In genomic region chr4:124395966-124396395, GRCm38 (mm10) we compare ENCODE assay signal across 21 mouse cellular contexts.
DNase-seq lines count a peak whose midpoint lies in the region; ATAC-seq and TF ChIP-seq lines count a peak whose summit lies in the region.
"Had no signal": no experiment of that assay in that cellular context is flagged by ENCODE, and none has a peak within 500 bp of the region (broad histone marks: within the 10 kb centered on the region; RNA-seq: fewer than 3 reads in every experiment).

No protein-coding gene starts in this region.

- no peaks in the 10 kb centered on the region for H3K9me3 ChIP-seq in forebrain, embryonic 13.5 days (replicated peaks)
- H3K9me3 ChIP-seq in forebrain, embryonic 12.5 days, result no peaks in the 10 kb centered on the region
- H3K9me3 ChIP-seq in heart, embryonic 12.5 days (replicated peaks), result no peaks in the 10 kb centered on the region
- H3K9me3 ChIP-seq in heart, postnatal 0 days (replicated peaks; ENCODE audit: control insufficient read depth, low read length), result no peaks in the 10 kb centered on the region
- no peaks in the 10 kb centered on the region for H3K9me3 ChIP-seq in hindbrain, embryonic 13.5 days
- H3K9me3 ChIP-seq: embryonic facial prominence, embryonic 15.5 days; forebrain, embryonic 10.5 days; hindbrain, embryonic 12.5 days; intestine, embryonic 15.5 days; kidney, embryonic 15.5 days had no signal

- H3K9ac ChIP-seq in forebrain, embryonic 13.5 days, result no peak overlapping the region
- no peak overlapping the region for H3K9ac ChIP-seq in forebrain, embryonic 12.5 days
- no peak overlapping the region for H3K9ac ChIP-seq in heart, adult 2 months (ENCODE audit: low read depth, low read length)
- no peak overlapping the region for H3K9ac ChIP-seq in heart, embryonic 12.5 days
- H3K9ac ChIP-seq in heart, postnatal 0 days (replicated peaks; ENCODE audit: low read depth, low read length), result no peak overlapping the region
- no peak overlapping the region for H3K9ac ChIP-seq in hindbrain, embryonic 13.5 days
- H3K9ac ChIP-seq: embryonic facial prominence, embryonic 15.5 days; hindbrain, embryonic 12.5 days; intestine, embryonic 15.5 days; kidney, embryonic 15.5 days had no signal

- 0 out of 2 replicates have a peak, but pooled peaks have one; percentile 8 for TF ChIP-seq EP300 in heart, adult 2 months (IDR thresholded peaks at IDR 0.05; ENCODE audit: insufficient read depth, low read depth, low read length)
- no peak for TF ChIP-seq EP300 in heart, postnatal 0 days (IDR thresholded peaks at IDR 0.05; ENCODE audit: low read depth)

- H3K27me3 ChIP-seq in forebrain, embryonic 13.5 days, result peaks cover 79% of the 10 kb centered on the region
- peaks cover 85% of the 10 kb centered on the region for H3K27me3 ChIP-seq in forebrain, embryonic 12.5 days
- no peaks in the 10 kb centered on the region; the same call in 1 of the 2 replicates for H3K27me3 ChIP-seq in heart, adult 2 months (ENCODE audit: control insufficient read depth, insufficient read depth, low read length)
- H3K27me3 ChIP-seq in heart, embryonic 12.5 days (replicated peaks), result peaks cover 39% of the 10 kb centered on the region
- no peaks in the 10 kb centered on the region for H3K27me3 ChIP-seq in heart, postnatal 0 days (ENCODE audit: control insufficient read depth, insufficient read depth, low read length)
- peaks cover 67% of the 10 kb centered on the region for H3K27me3 ChIP-seq in hindbrain, embryonic 13.5 days
- H3K27me3 ChIP-seq: embryonic facial prominence, embryonic 15.5 days; intestine, embryonic 15.5 days had no signal

- ATAC-seq in forebrain, embryonic 13.5 days, result peak; percentile 22; the same call in 1 of the 2 replicates
- ATAC-seq in forebrain, embryonic 12.5 days (ENCODE audit: low FRiP score), result no peak
- ATAC-seq in heart, embryonic 12.5 days (ENCODE audit: insufficient number of reproducible peaks, low FRiP score), result no peak
- ATAC-seq in heart, postnatal 0 days (ENCODE audit: insufficient read depth, low read depth), result peak; percentile 49; the same call in 1 of the 2 replicates
- no peak for ATAC-seq in hindbrain, embryonic 13.5 days (ENCODE audit: low FRiP score)
- ATAC-seq: hindbrain, postnatal 0 days; intestine, embryonic 15.5 days had no signal

- peaks cover 34% of the 10 kb centered on the region for H3K4me1 ChIP-seq in forebrain, embryonic 13.5 days
- H3K4me1 ChIP-seq in forebrain, embryonic 12.5 days, result peaks cover 23% of the 10 kb centered on the region
- H3K4me1 ChIP-seq in heart, adult 2 months (ENCODE audit: control insufficient read depth, insufficient read depth, low read length), result no peaks in the 10 kb centered on the region
- H3K4me1 ChIP-seq in heart, embryonic 12.5 days (replicated peaks), result peaks cover 26% of the 10 kb centered on the region
- H3K4me1 ChIP-seq in heart, postnatal 0 days (ENCODE audit: control insufficient read depth, insufficient read depth), result peaks cover 9% of the 10 kb centered on the region
- H3K4me1 ChIP-seq in hindbrain, embryonic 13.5 days (replicated peaks), result peaks cover 19% of the 10 kb centered on the region

- H3K4me3 ChIP-seq in forebrain, embryonic 13.5 days, result no peak overlapping the region
- H3K4me3 ChIP-seq in forebrain, embryonic 12.5 days (replicated peaks), result no peak overlapping the region
- H3K4me3 ChIP-seq in heart, adult 2 months, result no peak overlapping the region
- no peak overlapping the region for H3K4me3 ChIP-seq in heart, embryonic 12.5 days
- H3K4me3 ChIP-seq in heart, postnatal 0 days (ENCODE audit: low read depth, low read length), result no peak overlapping the region
- no peak overlapping the region for H3K4me3 ChIP-seq in hindbrain, embryonic 13.5 days
- H3K4me3 ChIP-seq: embryonic facial prominence, embryonic 15.5 days; erythroblast, embryonic 14.5 days; forebrain, embryonic 10.5 days; gastrocnemius, adult 2 months; hindbrain, embryonic 12.5 days; intestine, embryonic 15.5 days; kidney, embryonic 15.5 days had no signal

- no peak overlapping the region for H3K4me2 ChIP-seq in forebrain, embryonic 13.5 days
- H3K4me2 ChIP-seq in forebrain, embryonic 12.5 days, result no peak overlapping the region
- no peak overlapping the region for H3K4me2 ChIP-seq in heart, embryonic 12.5 days
- H3K4me2 ChIP-seq in heart, postnatal 0 days (ENCODE audit: low read depth, low read length), result no peak overlapping the region
- no peak overlapping the region for H3K4me2 ChIP-seq in hindbrain, embryonic 13.5 days
- H3K4me2 ChIP-seq: embryonic facial prominence, embryonic 15.5 days; hindbrain, embryonic 12.5 days; intestine, embryonic 15.5 days; kidney, embryonic 15.5 days had no signal

- no peak for TF ChIP-seq CTCF in heart, adult 2 months (IDR thresholded peaks at IDR 0.05)
- TF ChIP-seq CTCF in heart, postnatal 0 days (IDR thresholded peaks at IDR 0.05; ENCODE audit: low read depth), result no peak

- no peaks in the 10 kb centered on the region for H3K36me3 ChIP-seq in forebrain, embryonic 13.5 days (ENCODE audit: poor library complexity, severe bottlenecking)
- no peaks in the 10 kb centered on the region for H3K36me3 ChIP-seq in forebrain, embryonic 12.5 days (replicated peaks)
- H3K36me3 ChIP-seq in heart, adult 2 months (ENCODE audit: control insufficient read depth, insufficient read depth, low read length), result no peaks in the 10 kb centered on the region
- no peaks in the 10 kb centered on the region for H3K36me3 ChIP-seq in heart, embryonic 12.5 days
- H3K36me3 ChIP-seq in heart, postnatal 0 days (replicated peaks; ENCODE audit: control insufficient read depth, insufficient read depth, low read length), result no peaks in the 10 kb centered on the region
- H3K36me3 ChIP-seq in hindbrain, embryonic 13.5 days, result no peaks in the 10 kb centered on the region
- H3K36me3 ChIP-seq: embryonic facial prominence, embryonic 15.5 days; forebrain, embryonic 10.5 days; hindbrain, embryonic 12.5 days; intestine, embryonic 15.5 days; kidney, embryonic 15.5 days had no signal

- 47% methylated on average over 7 of the region's 7 CpGs for WGBS in forebrain, embryonic 13.5 days
- WGBS in forebrain, embryonic 12.5 days, result 65% methylated on average over 7 of the region's 7 CpGs
- WGBS in heart, adult 2 months, result 59% methylated on average over 7 of the region's 7 CpGs
- WGBS in heart, embryonic 12.5 days, result 65% methylated on average over 7 of the region's 7 CpGs
- 41% methylated on average over 7 of the region's 7 CpGs for WGBS in heart, postnatal 0 days
- 81% methylated on average over 7 of the region's 7 CpGs for WGBS in hindbrain, embryonic 13.5 days

- H3K27ac ChIP-seq in forebrain, embryonic 13.5 days, result no peak overlapping the region
- no peak overlapping the region for H3K27ac ChIP-seq in forebrain, embryonic 12.5 days
- H3K27ac ChIP-seq in heart, adult 2 months, result peak overlapping the region; percentile 34
- H3K27ac ChIP-seq in heart, embryonic 12.5 days (ENCODE audit: poor library complexity, severe bottlenecking), result no peak overlapping the region
- H3K27ac ChIP-seq in heart, postnatal 0 days (ENCODE audit: low read depth), result no peak overlapping the region
- no peak overlapping the region for H3K27ac ChIP-seq in hindbrain, embryonic 13.5 days
- H3K27ac ChIP-seq: embryonic facial prominence, embryonic 15.5 days; forebrain, embryonic 10.5 days; gastrocnemius, adult 2 months; hindbrain, embryonic 12.5 days; hindbrain, postnatal 0 days; intestine, embryonic 15.5 days; kidney, embryonic 15.5 days had no signal

- intact Hi-C loops in heart, adult 2 months (cut with DNase I), result loop anchor here (10.0 kb wide), 1 partner anchor 161 kb away; no protein-coding TSS in a partner anchor

- peak; percentile 37 to 50 for DNase-seq in heart, adult 2 months
- peak; percentile 31 for DNase-seq in heart, postnatal 0 days (ENCODE audit: low spot score)
- peak; percentile 9 for DNase-seq in heart, postnatal 4 days
- DNase-seq: adrenal gland, postnatal 10 days; cerebellum, adult 11 months; cerebellum, postnatal 14 days; embryo, embryonic 11 days; gastrocnemius, adult 2 months; gastrocnemius, postnatal 25 days; kidney, adult 2 months had no signal

- TF ChIP-seq POLR2A in heart, adult 2 months (IDR thresholded peaks at IDR 0.05; ENCODE audit: insufficient read depth, low read depth, low read length), result no peak

- H3K79me2 ChIP-seq in heart, adult 2 months (replicated peaks; ENCODE audit: control insufficient read depth, insufficient read depth, low read length), result no peaks in the 10 kb centered on the region

Comparison
In these comparisons a context has a peak if more than half of its experiments do, and no peak if none do; other contexts are left out.
1. ATAC-seq: peak in forebrain, embryonic 13.5 days (single experiment) and heart, postnatal 0 days (single experiment); none in forebrain, embryonic 12.5 days (single experiment), heart, embryonic 12.5 days (single experiment) and hindbrain, embryonic 13.5 days (single experiment).
2. Peak in every context shown above with its lines, with median percentiles within 50 percentile points of each other: DNase-seq.